Mouse (Mus musculus): ENCODE measurements around the gene Fam241a. TPM values are rescaled to one million over a fixed set of nuclear protein-coding genes. Genes with fewer than 3 reads are reported as not detected.
A peak's percentile ranks its signal among the peaks of the same experiment; 100 is the strongest.

The Fam241a gene
- total RNA-seq, 2 experiments from 2014 or later: 4.7 to 6.5 TPM

GRCm38 (mm10) chr3:127879968-127880367 is 16.2 kb downstream of the Fam241a start:
- DNase-seq (ENCODE audit: low spot score in 2 of 2): no peak

DNA sequence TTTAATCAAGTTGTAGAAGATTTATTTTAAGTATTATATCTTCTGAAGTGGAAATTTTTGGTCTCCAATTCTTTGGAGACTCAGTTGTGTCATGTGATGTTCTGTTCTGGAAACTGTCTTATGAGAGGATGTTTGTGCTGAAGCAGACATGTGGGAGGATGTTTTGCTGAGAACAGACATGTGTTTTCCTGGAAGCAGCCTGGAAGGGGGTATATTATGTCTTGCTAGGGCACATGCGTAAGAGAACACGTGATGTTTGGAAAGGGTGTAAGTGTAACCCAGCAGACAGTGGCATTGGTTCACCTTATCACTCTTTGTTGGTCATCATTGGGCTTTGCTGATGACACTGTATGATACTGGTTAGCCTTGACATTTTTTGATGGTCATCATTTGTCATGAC is 20.6 kb downstream of the Fam241a start:
- no peak for DNase-seq (ENCODE audit: low spot score in 2 of 2)

GRCm38 (mm10) chr3:127875059-127875458 is 21.1 kb downstream of the Fam241a start:
- no peak for DNase-seq (ENCODE audit: low spot score in 2 of 2)

DNA sequence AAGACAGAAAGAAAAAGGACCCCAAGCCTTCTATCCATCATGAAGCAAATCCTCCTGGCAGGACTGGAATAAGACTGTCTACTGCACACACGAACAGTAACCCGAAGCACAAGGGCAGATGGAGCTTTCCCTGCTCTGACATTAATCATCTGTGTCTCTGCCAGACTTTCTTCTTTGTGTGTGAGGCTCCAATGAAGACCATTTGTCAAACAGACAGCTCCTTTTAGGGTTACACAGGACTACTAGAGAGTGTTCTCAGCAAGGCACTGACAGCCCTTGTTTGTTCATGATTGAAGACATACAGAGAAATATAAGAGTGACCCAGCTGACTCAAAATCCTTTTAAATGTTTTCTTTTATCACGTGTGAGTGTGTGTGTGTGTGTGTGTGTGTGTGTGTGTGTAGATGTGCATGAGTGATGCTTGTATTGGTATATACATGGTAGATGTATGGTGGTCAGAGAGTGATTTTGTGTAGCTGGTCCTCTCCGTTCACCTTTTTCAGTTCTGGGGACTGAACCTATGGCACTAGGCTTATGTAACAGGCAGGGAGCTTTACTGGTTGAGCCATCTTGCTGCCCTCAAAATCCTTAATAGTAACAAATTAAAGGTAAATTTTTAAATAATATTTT is 21.8 kb downstream of the Fam241a start:
- no peak for DNase-seq (ENCODE audit: low spot score in 2 of 2)

GRCm38 (mm10) chr3:127871575-127871974 is 24.5 kb downstream of the Fam241a start:
- DNase-seq (ENCODE audit: low spot score in 2 of 2): no peak

GRCm38 (mm10) chr3:127868880-127869279 is 27.2 kb downstream of the Fam241a start:
- DNase-seq (ENCODE audit: low spot score in 2 of 2): no peak

DNA sequence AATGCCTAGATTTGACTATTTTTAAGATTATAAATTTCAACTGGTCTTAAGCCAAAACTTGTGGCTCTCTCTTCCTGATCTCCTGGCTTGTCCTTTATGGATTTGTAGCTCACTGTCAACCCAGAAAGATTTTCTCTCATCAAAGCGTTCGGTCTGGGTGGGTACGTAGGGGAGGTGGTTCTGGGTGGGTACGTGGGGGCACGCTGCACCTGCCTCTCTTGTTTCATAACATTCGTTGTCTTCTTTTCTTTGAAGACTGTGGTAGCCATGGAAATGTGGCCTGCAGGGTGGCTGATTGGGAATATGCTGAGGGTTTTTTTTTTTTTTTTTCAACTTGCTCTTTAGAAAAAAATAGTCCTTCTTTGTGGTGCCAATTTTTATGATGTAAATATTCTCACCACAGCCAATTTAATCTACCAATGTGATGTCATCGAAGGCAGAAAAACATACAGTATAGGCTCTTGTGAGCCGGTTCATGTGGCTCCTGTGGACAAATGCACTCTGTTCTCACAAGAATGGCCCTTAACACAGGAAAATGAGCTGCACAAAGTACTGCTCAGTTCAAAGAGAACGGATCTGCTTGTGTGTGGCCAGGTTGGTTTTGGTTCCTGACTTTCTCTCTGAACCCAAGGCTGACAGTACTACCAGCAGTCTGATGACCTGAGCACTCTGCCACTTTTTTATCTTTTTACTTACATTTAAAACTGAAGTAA is 27.9 kb downstream of the Fam241a start:
- no peak for DNase-seq (ENCODE audit: low spot score in 2 of 2)

- no peak for DNase-seq (ENCODE audit: low spot score in 2 of 2)
Observed at GRCm38 (mm10) chr3:127864242-127864641, 31.9 kb downstream of the Fam241a start.

DNA sequence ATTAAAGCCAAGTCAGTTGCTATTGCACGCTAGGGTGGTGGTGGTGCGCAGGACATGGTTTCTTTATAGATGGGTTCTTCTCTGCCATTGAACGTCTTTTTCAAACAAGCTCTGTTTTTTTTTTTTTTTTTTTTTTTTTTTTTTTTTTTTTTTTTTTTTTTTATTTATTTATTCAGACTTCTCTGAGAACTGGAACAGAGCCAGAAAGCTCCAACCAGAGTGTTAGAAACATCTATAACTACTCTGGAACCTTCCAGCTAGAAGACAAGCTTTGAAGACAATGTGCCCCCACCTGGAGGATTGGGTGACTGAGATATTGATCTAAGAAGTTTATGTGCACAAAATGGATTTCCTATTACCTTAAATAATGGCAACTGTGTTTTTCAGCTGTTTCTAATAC is 32.6 kb downstream of the Fam241a start:
- DNase-seq (ENCODE audit: low spot score in 2 of 2): no peak

DNA sequence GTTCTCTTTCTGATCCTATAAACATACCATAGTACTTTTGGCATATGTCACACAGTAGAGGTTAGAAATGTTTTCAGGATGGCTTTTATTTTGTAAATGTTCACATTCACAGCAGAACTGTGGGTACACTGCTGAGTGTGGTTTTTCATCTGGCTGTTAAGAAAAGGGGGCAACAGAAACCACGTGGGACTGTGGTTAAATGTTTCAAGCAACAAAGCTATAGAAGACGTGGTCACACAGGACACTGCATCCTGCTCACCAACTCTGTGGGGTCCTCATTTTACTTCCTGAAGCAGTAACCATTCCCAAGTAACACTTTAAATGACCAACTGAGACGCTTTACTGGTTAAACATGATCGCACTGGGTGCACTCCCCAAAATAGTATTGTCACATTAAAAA is 33.6 kb downstream of the Fam241a start:
- DNase-seq (ENCODE audit: low spot score in 2 of 2): no peak

DNA sequence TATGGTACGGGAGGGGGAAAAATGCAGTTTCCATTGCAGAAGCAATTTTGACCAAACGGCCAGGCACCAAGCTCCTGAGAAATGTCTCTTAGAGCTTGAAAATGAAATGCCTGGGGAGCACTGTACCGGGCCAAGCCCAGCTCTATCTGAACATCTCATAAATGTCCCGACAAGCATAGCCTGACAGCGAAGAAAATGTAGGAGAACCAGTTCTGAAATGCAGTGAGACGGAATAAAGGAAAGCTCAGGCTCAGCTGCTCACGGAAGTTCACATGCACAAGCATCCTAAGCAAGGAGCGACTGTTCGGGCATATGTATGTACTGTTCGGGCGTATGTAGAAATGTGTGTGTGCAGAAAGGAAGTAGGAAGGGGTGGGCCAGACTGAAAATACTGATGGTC is 34.8 kb downstream of the Fam241a start:
- no peak for DNase-seq (ENCODE audit: low spot score in 2 of 2)

DNA sequence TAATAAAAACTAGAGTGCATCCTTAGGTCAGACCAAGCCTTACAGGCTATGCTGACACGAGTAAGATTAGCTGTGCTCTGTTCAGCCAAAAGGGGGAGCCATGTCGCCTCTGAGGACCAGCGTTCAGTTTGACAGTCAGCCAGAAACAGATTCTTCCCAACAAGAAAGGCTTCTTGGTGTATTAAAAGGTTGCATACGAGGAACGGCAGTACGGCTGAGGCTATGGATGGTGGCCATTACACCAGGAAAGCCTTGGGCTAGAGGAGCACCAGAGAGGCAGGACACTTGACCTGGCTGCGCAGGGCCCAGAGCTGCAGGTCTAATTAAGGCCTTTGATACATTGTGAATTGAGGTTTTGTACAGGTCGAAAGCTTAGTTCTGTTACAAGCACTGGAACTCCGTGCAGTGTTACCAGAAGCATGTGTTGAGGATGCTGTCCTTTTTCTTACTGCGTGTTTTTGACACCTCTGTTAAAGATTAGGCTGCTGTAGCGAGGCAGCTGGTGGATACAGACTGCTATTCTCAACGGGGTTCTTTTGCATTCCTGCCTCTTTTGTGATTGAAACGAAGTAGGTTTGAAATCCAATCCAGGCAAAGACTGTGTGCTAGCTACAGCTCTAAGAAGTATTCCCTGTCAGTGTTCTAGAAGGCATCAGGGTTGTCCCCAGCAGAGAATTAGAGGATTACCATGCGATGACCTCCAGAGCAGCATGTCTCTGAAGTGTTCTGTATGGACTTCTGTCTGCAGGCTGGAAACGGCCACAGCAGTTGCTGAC is 42.5 kb downstream of the Fam241a start:
- peak; percentile 15 to 32 for DNase-seq (ENCODE audit: low spot score in 2 of 2)

- DNase-seq (ENCODE audit: low spot score in 2 of 2): no peak
Observed at GRCm38 (mm10) chr3:127852722-127853121, 43.4 kb downstream of the Fam241a start.

- no peak for DNase-seq (ENCODE audit: low spot score in 2 of 2)
Observed at GRCm38 (mm10) chr3:127850776-127851646, 45.1 kb downstream of the Fam241a start.

- no peak for DNase-seq (ENCODE audit: low spot score in 2 of 2)
Observed at GRCm38 (mm10) chr3:127849922-127850321, 46.2 kb downstream of the Fam241a start.

- DNase-seq (ENCODE audit: low spot score in 2 of 2): no peak
Observed at GRCm38 (mm10) chr3:127848088-127848808, 47.9 kb downstream of the Fam241a start.

- no peak for DNase-seq (ENCODE audit: low spot score in 2 of 2)
Observed at GRCm38 (mm10) chr3:127843941-127844327, 52.2 kb downstream of the Fam241a start.

- DNase-seq (ENCODE audit: low spot score in 2 of 2): no peak
Observed at GRCm38 (mm10) chr3:127843324-127843940, 52.7 kb downstream of the Fam241a start.

- DNase-seq (ENCODE audit: low spot score in 2 of 2): no peak
Observed at GRCm38 (mm10) chr3:127841926-127842325, 54.2 kb downstream of the Fam241a start.
